ENCODE assay signal across 9 mouse cellular contexts in genomic region chr2:150665534-150666451, GRCm38 (mm10). TPM values are rescaled to one million over a fixed set of nuclear protein-coding genes. Genes with fewer than 3 reads are reported as not detected.
DNase-seq lines count a peak whose midpoint lies in the region; ATAC-seq and TF ChIP-seq lines count a peak whose summit lies in the region.
"Had no signal": no experiment of that assay in that cellular context is flagged by ENCODE, and none has a peak within 500 bp of the region (broad histone marks: within the 10 kb centered on the region; RNA-seq: fewer than 3 reads in every experiment).

No protein-coding gene starts in this region.

- TF ChIP-seq POLR2A in cortical plate, adult 2 months (IDR thresholded peaks at IDR 0.05; ENCODE audit: extremely low read depth, insufficient read depth, low read length): no peak

- 50% methylated on average over 10 of the region's 10 CpGs for WGBS in neural tube, embryonic 12.5 days

- peaks cover 6% of the 10 kb centered on the region for H3K4me1 ChIP-seq in cortical plate, adult 2 months (ENCODE audit: control insufficient read depth, insufficient read depth, low read length)
- H3K4me1 ChIP-seq in neural tube, embryonic 12.5 days: peaks cover 22% of the 10 kb centered on the region

- H3K27ac ChIP-seq in cortical plate, adult 2 months (ENCODE audit: insufficient read depth, low read length): peak overlapping the region; percentile 46; the same call in 1 of the 2 replicates
- H3K27ac ChIP-seq in neural tube, embryonic 12.5 days: no peak overlapping the region
- H3K27ac ChIP-seq: embryonic facial prominence, embryonic 12.5 days had no signal

- DNase-seq in ZHBTc4 (ENCODE audit: low read depth, low spot score): peak; percentile 25
- DNase-seq in kidney, adult 9 months: peak; percentile 75
- DNase-seq in frontal cortex, postnatal 25 days (ENCODE audit: low spot score in 2 of 2): no peak
- DNase-seq in left cerebral cortex, adult 9 months (ENCODE audit: low spot score in 2 of 2): no peak

- no peaks in the 10 kb centered on the region for H3K36me3 ChIP-seq in neural tube, embryonic 12.5 days
- H3K36me3 ChIP-seq: embryonic facial prominence, embryonic 12.5 days had no signal

- H3K4me3 ChIP-seq in cortical plate, adult 2 months (ENCODE audit: insufficient read depth, low read length): no peak overlapping the region
- no peak overlapping the region for H3K4me3 ChIP-seq in neural tube, embryonic 12.5 days
- H3K4me3 ChIP-seq: embryonic facial prominence, embryonic 12.5 days had no signal

- no peak overlapping the region for H3K9ac ChIP-seq in neural tube, embryonic 12.5 days
- H3K9ac ChIP-seq: embryonic facial prominence, embryonic 12.5 days had no signal

- 0 out of 2 replicates have a peak, but pooled peaks cover 3% of the 10 kb centered on the region for H3K27me3 ChIP-seq in neural tube, embryonic 12.5 days (replicated peaks)

- TF ChIP-seq CTCF in cortical plate, adult 2 months (IDR thresholded peaks at IDR 0.05; ENCODE audit: extremely low read depth, insufficient read depth, low read length): no peak

- H3K9me3 ChIP-seq in neural tube, embryonic 12.5 days: no peaks in the 10 kb centered on the region
- H3K9me3 ChIP-seq: embryonic facial prominence, embryonic 12.5 days had no signal

- peak overlapping the region; percentile 40 for H3K4me2 ChIP-seq in neural tube, embryonic 12.5 days (replicated peaks)

- no peak for ATAC-seq in neural tube, embryonic 12.5 days (ENCODE audit: low FRiP score, low read depth)
- no peak for ATAC-seq in cerebellum, adult (ENCODE audit: insufficient number of reproducible peaks, low FRiP score, low TSS enrichment)

RNA-seq across cellular contexts. Expression of gene Acss1, which starts 2.5 kb away (rescaled TPM):
- polyA plus RNA-seq in cortical plate, adult 2 months (2012; rRNA removed): 27.2 and 28.8 TPM in 2 replicates
- polyA plus RNA-seq in neural tube, embryonic 12.5 days (2016; fragmentation: Nextera tagmentation; extraction: Ambion mirVana): 22.8 and 23.5 TPM in 2 replicates

RNA-seq across cellular contexts. Expression of gene Vsx1, which starts 23.4 kb away (rescaled TPM):
- 0.13 and 0.27 TPM in 2 replicates for polyA plus RNA-seq in cortical plate, adult 2 months (2012; rRNA removed)
- 0.51 and 0.63 TPM in 2 replicates for polyA plus RNA-seq in neural tube, embryonic 12.5 days (2016; fragmentation: Nextera tagmentation; extraction: Ambion mirVana)
- polyA plus RNA-seq: embryonic facial prominence, embryonic 12.5 days; liver, adult 2 months had no signal

RNA-seq across cellular contexts. Expression of gene Apmap, which starts 57.4 kb away (rescaled TPM):
- polyA plus RNA-seq in cortical plate, adult 2 months (2012; rRNA removed): 59.1 and 66.9 TPM in 2 replicates
- 41.6 and 42.7 TPM in 2 replicates for polyA plus RNA-seq in neural tube, embryonic 12.5 days (2016; fragmentation: Nextera tagmentation; extraction: Ambion mirVana)

Comparison
In these comparisons a context has a peak if more than half of its experiments do, and no peak if none do; other contexts are left out.
1. DNase-seq: peak in ZHBTc4 (single experiment) and kidney, adult 9 months (single experiment); none in frontal cortex, postnatal 25 days (0 of 2) and left cerebral cortex, adult 9 months (0 of 2).